Mouse (Mus musculus) CH12.LX (cell line): Measurements from ENCODE around the gene Gja5.
"Not testable (repeated sequence)": the region's sequence is repeated elsewhere in the genome, so short reads cannot be mapped to it uniquely, and the experiment has no call there.

Source experiments
- CTCF ChIP-seq, 2 experiments: IDR thresholded peaks in 1 of 2; conservative IDR thresholded peaks in 1 of 2; 2 replicates each; pipeline ENCODE4 v1.5.1; 2011 to 2012; ENCODE audit warnings: low read depth in 2 of 2, low read length in 2 of 2, improper control_type of control experiment in 1 of 2, inconsistent platforms in 1 of 2, mild to moderate bottlenecking in 1 of 2, moderate library complexity in 1 of 2
- E2F4 ChIP-seq: IDR thresholded peaks from 2 replicates; pipeline ENCODE4 v1.6.1; 2011; ENCODE audit warnings: low read depth, low read length, improper control_type of control experiment; ENCODE audit not compliant: insufficient replicate concordance
- EP300 ChIP-seq: IDR thresholded peaks from 2 replicates; pipeline ENCODE4 v1.6.1; 2011; ENCODE audit warnings: low read length, improper control_type of control experiment
- MAX ChIP-seq: IDR thresholded peaks from 2 replicates; pipeline ENCODE4 v1.6.1; 2011; ENCODE audit warnings: low read length, improper control_type of control experiment
- MEF2A ChIP-seq: IDR thresholded peaks from 2 replicates; pipeline ENCODE4 v1.6.1; 2014; ENCODE audit warnings: low read depth, mild to moderate bottlenecking, inconsistent platforms, low read length, improper control_type of control experiment, borderline replicate concordance
- PAX5 ChIP-seq: IDR thresholded peaks from 2 replicates; pipeline ENCODE4 v1.6.1; 2012; ENCODE audit warnings: low read length, inconsistent platforms, mixed read lengths
- POLR2A ChIP-seq: IDR thresholded peaks from 2 replicates; pipeline ENCODE4 v1.6.1; 2011; ENCODE audit warnings: low read depth, mild to moderate bottlenecking, improper control_type of control experiment, low read length
- POLR2AphosphoS2 ChIP-seq: IDR thresholded peaks from 2 replicates; pipeline ENCODE4 v1.6.1; 2011; ENCODE audit warnings: low read depth, low read length, improper control_type of control experiment
- TCF12 ChIP-seq: IDR thresholded peaks from 2 replicates; pipeline ENCODE4 v1.6.1; 2014; ENCODE audit warnings: low read depth, mild to moderate bottlenecking, inconsistent platforms, low read length, improper control_type of control experiment

DNA sequence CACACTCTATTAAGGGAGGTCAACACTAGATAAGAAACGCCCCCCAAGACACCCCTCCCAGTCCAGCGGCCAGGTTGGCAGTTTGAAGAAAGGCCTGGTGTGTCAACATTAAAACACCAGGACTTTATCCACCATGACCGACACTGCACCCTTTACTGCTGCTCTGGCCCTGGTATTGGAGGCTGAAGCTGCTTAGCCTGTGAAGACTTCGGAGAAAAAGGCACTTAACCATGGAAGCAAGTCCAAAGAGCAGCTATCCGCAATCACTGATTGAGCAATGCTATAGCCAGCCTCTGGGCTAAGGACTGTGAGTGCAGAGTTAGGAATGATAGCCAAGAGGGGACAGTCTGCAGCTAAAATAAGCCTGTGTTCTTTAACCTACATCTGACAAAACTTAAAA lies 167.9 kb downstream of the Gja5 start:
- TF ChIP-seq CTCF (conservative IDR thresholded peaks at IDR 0.05 in 1 of 2, IDR thresholded peaks at IDR 0.05 in 1 of 2; ENCODE audit: low read depth in 2 of 2, low read length in 2 of 2); TCF12; MAX; EP300; MEF2A; PAX5; E2F4; POLR2AphosphoS2; POLR2A: not testable (repeated sequence)
